ENCODE assay signal across 12 mouse cellular contexts in the genomic region with DNA sequence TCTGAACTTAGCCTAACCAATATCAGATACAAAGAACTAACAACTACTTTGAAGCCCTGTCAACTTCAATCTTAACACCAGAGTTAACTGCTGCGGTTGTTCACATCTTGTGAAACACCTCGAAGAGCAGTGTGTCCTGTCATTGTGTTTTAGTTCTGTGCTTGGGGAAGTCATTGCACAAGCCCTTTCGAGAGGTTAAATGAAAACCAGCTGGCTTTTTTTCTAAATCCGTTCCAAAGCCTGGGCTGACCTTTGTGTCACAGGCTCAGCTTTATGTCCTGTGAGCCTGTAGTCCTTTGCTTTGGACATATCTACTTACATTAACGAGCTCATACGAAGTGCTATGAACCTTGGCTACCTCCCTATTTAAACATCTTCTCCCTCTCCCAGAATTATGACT. TPM values are rescaled to one million over a fixed set of nuclear protein-coding genes. Genes with fewer than 3 reads are reported as not detected.
DNase-seq lines count a peak whose midpoint lies in the region; ATAC-seq lines count a peak whose summit lies in the region.
"Had no signal": no experiment of that assay in that cellular context is flagged by ENCODE, and none has a peak within 500 bp of the region (broad histone marks: within the 10 kb centered on the region; RNA-seq: fewer than 3 reads in every experiment).

No protein-coding gene starts in this region.

- 26% methylated on average over 6 of the region's 6 CpGs for WGBS in kidney, embryonic 16.5 days

- no peak overlapping the region for H3K27ac ChIP-seq in kidney, embryonic 16.5 days (ENCODE audit: low read length)
- H3K27ac ChIP-seq: forebrain, embryonic 15.5 days had no signal

- no peak overlapping the region for H3K4me2 ChIP-seq in kidney, embryonic 16.5 days (replicated peaks; ENCODE audit: low read depth, low read length)
- H3K4me2 ChIP-seq: forebrain, embryonic 15.5 days had no signal

- H3K4me1 ChIP-seq in kidney, embryonic 16.5 days (ENCODE audit: insufficient read depth, low read length): peaks cover 19% of the 10 kb centered on the region

- H3K4me3 ChIP-seq in kidney, embryonic 16.5 days (ENCODE audit: low read length): no peak overlapping the region
- H3K4me3 ChIP-seq: forebrain, embryonic 15.5 days; myocyte had no signal

- no peak overlapping the region for H3K9ac ChIP-seq in kidney, embryonic 16.5 days (replicated peaks; ENCODE audit: low read length)
- H3K9ac ChIP-seq: forebrain, embryonic 15.5 days had no signal

- peak; percentile 10 for DNase-seq in adrenal gland, postnatal 10 days
- DNase-seq in adrenal gland, postnatal 36 days: no peak
- peak; percentile 47 for DNase-seq in kidney, adult 9 months
- DNase-seq in embryo, embryonic 11 days: peak; percentile 43
- no peak for DNase-seq in spleen, postnatal 36 days (ENCODE audit: low spot score in 2 of 2)
- DNase-seq in layer of hippocampus, postnatal 10 days (ENCODE audit: low spot score in 2 of 2): no peak
- DNase-seq: cerebellum, adult 9-11 months; gastrocnemius, postnatal 10 days had no signal

- H3K36me3 ChIP-seq in kidney, embryonic 16.5 days (ENCODE audit: insufficient read depth, low read length): no peaks in the 10 kb centered on the region
- H3K36me3 ChIP-seq: forebrain, embryonic 15.5 days had no signal

- peaks cover 6% of the 10 kb centered on the region; the same call in 1 of the 2 replicates for H3K27me3 ChIP-seq in kidney, embryonic 16.5 days (ENCODE audit: insufficient read depth, low read length)

- no peaks in the 10 kb centered on the region for H3K9me3 ChIP-seq in kidney, embryonic 16.5 days (ENCODE audit: low read length)
- H3K9me3 ChIP-seq: forebrain, embryonic 15.5 days had no signal

- no peak for ATAC-seq in kidney, embryonic 16.5 days (ENCODE audit: low FRiP score, low TSS enrichment)
- peak; percentile 58 for ATAC-seq in megakaryocyte, adult 5-6 weeks (ENCODE audit: poor library complexity, severe bottlenecking)
- ATAC-seq: forebrain, embryonic 15.5 days had no signal

RNA-seq across cellular contexts. Expression of gene Hopx, which starts 17.2 kb away (rescaled TPM):
- total RNA-seq in adrenal gland, postnatal 10 days (2021): 10 to 100 TPM in 1 of 2 experiments, 1 to 10 TPM in 1; 9.8 to 11.1 TPM
- total RNA-seq in adrenal gland, postnatal 36 days (2021): 1 to 10 TPM; 1.7 to 2.6 TPM
- polyA plus RNA-seq in kidney, embryonic 16.5 days (2015; fragmentation: Nextera tagmentation; extraction: Ambion mirVana): 1.1 and 1.8 TPM in 2 replicates
- total RNA-seq in megakaryocyte, adult 5-6 weeks (2015): 104 and 127 TPM in 2 replicates
- 35.5 and 46.3 TPM in 2 replicates for total RNA-seq in megakaryocyte, adult 5-6 weeks (2017)
- 10 to 100 TPM; 76.6 to 77.1 TPM for total RNA-seq in layer of hippocampus, postnatal 10 days (2021)

Comparison
In these comparisons a context has a peak if more than half of its experiments do, and no peak if none do; other contexts are left out.
1. DNase-seq: peak in adrenal gland, postnatal 10 days (single experiment), kidney, adult 9 months (single experiment) and embryo, embryonic 11 days (single experiment); none in adrenal gland, postnatal 36 days (0 of 2), spleen, postnatal 36 days (0 of 2) and layer of hippocampus, postnatal 10 days (0 of 2).